Mouse (Mus musculus): ENCODE measurements around the gene Dusp7. TPM values are rescaled to one million over a fixed set of nuclear protein-coding genes. Genes with fewer than 3 reads are reported as not detected.

Dusp7 gene
- polyA plus RNA-seq, 1 experiment, result 8.9 TPM

GRCm38 (mm10) chr9:106353779-106354178 is 14.7 kb upstream of the Dusp7 start:
- Histone ChIP-seq H3K36me3 (ENCODE audit: control insufficient read depth, insufficient read depth) (no peaks in the 10 kb centered on the region), H3K27me3 (ENCODE audit: control insufficient read depth, insufficient read depth, insufficient read length) (no peaks in the 10 kb centered on the region), H3ac (ENCODE audit: control insufficient read depth, insufficient read length) (no peak overlapping the region), H3K79me2 (ENCODE audit: control insufficient read depth, insufficient read depth) (no peaks in the 10 kb centered on the region), H3K4me2 (ENCODE audit: low read depth) (peak overlapping the region; percentile 56), H3K4me3 (no peak overlapping the region)
- TF ChIP-seq TCF12 (IDR thresholded peaks at IDR 0.05; ENCODE audit: insufficient read depth, poor library complexity, severe bottlenecking), result no peak
- TF ChIP-seq POLR2A (IDR thresholded peaks at IDR 0.05; ENCODE audit: insufficient read length, low read depth), result no peak
- TF ChIP-seq TCF3 (IDR thresholded peaks at IDR 0.05; ENCODE audit: insufficient read length, low read depth), result no peak
- no peak for TF ChIP-seq CEBPB (IDR thresholded peaks at IDR 0.05; ENCODE audit: insufficient read depth, poor library complexity, severe bottlenecking)
- TF ChIP-seq E2F4 (IDR thresholded peaks at IDR 0.05; ENCODE audit: insufficient read depth), result no peak
- TF ChIP-seq MYOD1 (IDR thresholded peaks at IDR 0.05; ENCODE audit: control insufficient read depth in 1 of 3, insufficient read length in 2 of 3, low read depth in 2 of 3), result no peak
- TF ChIP-seq REST (IDR thresholded peaks at IDR 0.05; ENCODE audit: insufficient read depth, insufficient read length), result no peak
- no peak for TF ChIP-seq POLR2AphosphoS2 (IDR thresholded peaks at IDR 0.05; ENCODE audit: insufficient read length, low read depth)
- TF ChIP-seq USF1 (IDR thresholded peaks at IDR 0.05; ENCODE audit: low read depth), result no peak
- TF ChIP-seq SRF (IDR thresholded peaks at IDR 0.05; ENCODE audit: control insufficient read depth, insufficient read length, low read depth), result no peak
- no peak for TF ChIP-seq MAX (IDR thresholded peaks at IDR 0.05; ENCODE audit: low read depth)
- no peak for TF ChIP-seq MYOG (IDR thresholded peaks at IDR 0.05; ENCODE audit: control insufficient read depth in 1 of 3, insufficient read depth in 1 of 3, insufficient read length in 2 of 3, low read depth in 2 of 3)

DNA sequence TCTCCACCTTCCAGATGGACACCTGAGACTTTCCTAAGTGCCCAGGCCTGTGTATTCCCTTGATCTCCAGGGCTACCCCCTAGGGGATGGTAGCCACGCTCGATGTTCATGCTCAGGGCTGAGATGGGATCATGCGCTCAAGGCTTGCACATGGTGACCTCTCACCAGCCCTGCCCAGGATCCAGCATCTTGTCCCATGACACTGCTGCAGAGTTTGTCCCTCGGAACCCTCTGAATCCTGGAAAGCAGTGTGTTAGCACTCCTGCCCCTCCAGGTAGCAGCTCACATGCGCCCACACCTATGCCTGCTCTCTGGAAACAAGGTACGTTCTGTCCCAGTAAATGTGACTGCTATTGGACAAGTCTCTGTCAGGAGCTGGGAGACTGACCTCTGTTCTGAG is 13.6 kb upstream of the Dusp7 start:
- Histone ChIP-seq H3ac (ENCODE audit: control insufficient read depth, insufficient read length) (no peak overlapping the region), H3K27me3 (ENCODE audit: control insufficient read depth, insufficient read depth, insufficient read length) (no peaks in the 10 kb centered on the region), H3K4me3 (no peak overlapping the region), H3K36me3 (ENCODE audit: control insufficient read depth, insufficient read depth) (no peaks in the 10 kb centered on the region), H3K79me2 (ENCODE audit: control insufficient read depth, insufficient read depth) (no peaks in the 10 kb centered on the region), H3K4me2 (ENCODE audit: low read depth) (no peak overlapping the region)
- TF ChIP-seq SRF (IDR thresholded peaks at IDR 0.05; ENCODE audit: control insufficient read depth, insufficient read length, low read depth), result no peak

GRCm38 (mm10) chr9:106355217-106355974 is 13.0 kb upstream of the Dusp7 start:
- H3K4me2 ChIP-seq (ENCODE audit: low read depth), result no peak overlapping the region

GRCm38 (mm10) chr9:106355975-106356286 is 12.5 kb upstream of the Dusp7 start:
- H3K79me2 ChIP-seq (ENCODE audit: control insufficient read depth, insufficient read depth), result no peaks in the 10 kb centered on the region
- TF ChIP-seq POLR2AphosphoS2 (IDR thresholded peaks at IDR 0.05; ENCODE audit: insufficient read length, low read depth) (no peak), SRF (IDR thresholded peaks at IDR 0.05; ENCODE audit: control insufficient read depth, insufficient read length, low read depth) (no peak), E2F4 (IDR thresholded peaks at IDR 0.05; ENCODE audit: insufficient read depth) (no peak), MYOG (IDR thresholded peaks at IDR 0.05; ENCODE audit: control insufficient read depth in 1 of 3, insufficient read depth in 1 of 3, insufficient read length in 2 of 3, low read depth in 2 of 3) (no peak), TCF3 (IDR thresholded peaks at IDR 0.05; ENCODE audit: insufficient read length, low read depth) (no peak), CEBPB (IDR thresholded peaks at IDR 0.05; ENCODE audit: insufficient read depth, poor library complexity, severe bottlenecking) (no peak), MYOD1 (IDR thresholded peaks at IDR 0.05; ENCODE audit: control insufficient read depth in 1 of 3, insufficient read length in 2 of 3, low read depth in 2 of 3) (no peak), REST (IDR thresholded peaks at IDR 0.05; ENCODE audit: insufficient read depth, insufficient read length) (no peak), POLR2A (IDR thresholded peaks at IDR 0.05; ENCODE audit: insufficient read length, low read depth) (no peak), MAX (IDR thresholded peaks at IDR 0.05; ENCODE audit: low read depth) (no peak), TCF12 (IDR thresholded peaks at IDR 0.05; ENCODE audit: insufficient read depth, poor library complexity, severe bottlenecking) (no peak), USF1 (IDR thresholded peaks at IDR 0.05; ENCODE audit: low read depth) (no peak)
- H3K4me2 ChIP-seq (ENCODE audit: low read depth), result no peak overlapping the region
- H3K27me3 ChIP-seq (ENCODE audit: control insufficient read depth, insufficient read depth, insufficient read length), result no peaks in the 10 kb centered on the region
- no peak overlapping the region for H3K4me3 ChIP-seq
- H3ac ChIP-seq (ENCODE audit: control insufficient read depth, insufficient read length), result no peak overlapping the region
- no peaks in the 10 kb centered on the region for H3K36me3 ChIP-seq (ENCODE audit: control insufficient read depth, insufficient read depth)

More at GRCm38 (mm10) chr9:106355217-106355974, 13.0 kb upstream of the Dusp7 start:
- no peak overlapping the region for H3K4me3 ChIP-seq
- H3K36me3 ChIP-seq (ENCODE audit: control insufficient read depth, insufficient read depth), result no peaks in the 10 kb centered on the region
- no peaks in the 10 kb centered on the region for H3K27me3 ChIP-seq (ENCODE audit: control insufficient read depth, insufficient read depth, insufficient read length)
- no peaks in the 10 kb centered on the region for H3K79me2 ChIP-seq (ENCODE audit: control insufficient read depth, insufficient read depth)
- TF ChIP-seq POLR2AphosphoS2 (IDR thresholded peaks at IDR 0.05; ENCODE audit: insufficient read length, low read depth), result no peak
- TF ChIP-seq SRF (IDR thresholded peaks at IDR 0.05; ENCODE audit: control insufficient read depth, insufficient read length, low read depth), result no peak
- TF ChIP-seq E2F4 (IDR thresholded peaks at IDR 0.05; ENCODE audit: insufficient read depth), result no peak
- no peak for TF ChIP-seq MYOD1 (IDR thresholded peaks at IDR 0.05; ENCODE audit: control insufficient read depth in 1 of 3, insufficient read length in 2 of 3, low read depth in 2 of 3)
- TF ChIP-seq TCF3 (IDR thresholded peaks at IDR 0.05; ENCODE audit: insufficient read length, low read depth), result no peak
- TF ChIP-seq REST (IDR thresholded peaks at IDR 0.05; ENCODE audit: insufficient read depth, insufficient read length), result no peak
- no peak for TF ChIP-seq MYOG (IDR thresholded peaks at IDR 0.05; ENCODE audit: control insufficient read depth in 1 of 3, insufficient read depth in 1 of 3, insufficient read length in 2 of 3, low read depth in 2 of 3)
- no peak for TF ChIP-seq CEBPB (IDR thresholded peaks at IDR 0.05; ENCODE audit: insufficient read depth, poor library complexity, severe bottlenecking)
- TF ChIP-seq TCF12 (IDR thresholded peaks at IDR 0.05; ENCODE audit: insufficient read depth, poor library complexity, severe bottlenecking), result no peak
- TF ChIP-seq USF1 (IDR thresholded peaks at IDR 0.05; ENCODE audit: low read depth), result no peak
- no peak for TF ChIP-seq POLR2A (IDR thresholded peaks at IDR 0.05; ENCODE audit: insufficient read length, low read depth)
- TF ChIP-seq MAX (IDR thresholded peaks at IDR 0.05; ENCODE audit: low read depth), result no peak
- H3ac ChIP-seq (ENCODE audit: control insufficient read depth, insufficient read length), result no peak overlapping the region

Measured in myocyte (in vitro differentiated cells).